Mouse (Mus musculus) liver, embryonic 14.5 days (tissue): ENCODE results near the gene Gba. TPM values are rescaled to one million over a fixed set of nuclear protein-coding genes. Genes with fewer than 3 reads are reported as not detected.

Experiments used
- ATAC-seq: fragments of 200-750 bp; cut with Nextera tagmentation; 2 replicates; pipeline ENCODE4 v1.8.0; 2017; ENCODE audit warnings: moderate number of reproducible peaks, mild to moderate bottlenecking, moderate library complexity; ENCODE audit not compliant: insufficient read depth
- DNase-seq, 3 experiments: peaks; one replicate each; pipeline ENCODE4 v3.0.0-alpha.2; 2012 to 2013; ENCODE audit warnings: low read depth in 3 of 3, low spot score in 3 of 3
- H3K27ac ChIP-seq: fragments of 300-500 bp; sonication (generic); 2 replicates; pipeline ENCODE4 v1.5.1; 2014; ENCODE audit warnings: moderate library complexity, mild to moderate bottlenecking, control low read depth, inconsistent platforms
- H3K27me3 ChIP-seq: fragments of 300-500 bp; sonication (generic); 2 replicates; pipeline ENCODE4 v1.6.1; 2014; ENCODE audit warnings: mild to moderate bottlenecking, low read length, moderate library complexity; ENCODE audit not compliant: control insufficient read depth, insufficient read depth
- H3K36me3 ChIP-seq: fragments of 300-500 bp; sonication (generic); replicated peaks from 2 replicates; pipeline ENCODE4 v1.6.1; 2014; ENCODE audit warnings: low read depth; ENCODE audit not compliant: control insufficient read depth, insufficient read depth
- H3K4me1 ChIP-seq, 2 experiments: fragments of 200-500 bp in 1 of 2; fragments of 300-500 bp in 1 of 2; sonication (generic) in 1 of 2; replicated peaks; 2 replicates each; pipeline ENCODE4 v1.6.1; 2012 to 2014; ENCODE audit warnings: antibody characterized with exemption in 1 of 2, inconsistent platforms in 1 of 2, low read length in 1 of 2; ENCODE audit not compliant: control insufficient read depth in 2 of 2, insufficient read depth in 2 of 2
- H3K4me2 ChIP-seq: fragments of 300-500 bp; sonication (generic); 2 replicates; pipeline ENCODE4 v1.6.1; 2014; ENCODE audit warnings: low read depth, mild to moderate bottlenecking, control low read depth, moderate library complexity
- H3K4me3 ChIP-seq, 2 experiments: fragments of 200-500 bp in 1 of 2; fragments of 300-500 bp in 1 of 2; sonication (generic) in 1 of 2; 2 replicates each; pipeline ENCODE4 v1.5.1; 2012 to 2014; ENCODE audit warnings: low read depth in 2 of 2, low read length in 2 of 2, mild to moderate bottlenecking in 2 of 2, control low read depth in 1 of 2, inconsistent platforms in 1 of 2, moderate library complexity in 1 of 2; ENCODE audit not compliant: insufficient read depth in 1 of 2
- H3K9ac ChIP-seq: fragments of 300-500 bp; sonication (generic); replicated peaks from 2 replicates; pipeline ENCODE4 v1.6.1; 2014; ENCODE audit warnings: mild to moderate bottlenecking, control low read depth, moderate library complexity
- H3K9me3 ChIP-seq: fragments of 300-500 bp; sonication (generic); 2 replicates; pipeline ENCODE4 v1.6.1; 2016; ENCODE audit warnings: low read length, mixed read lengths; ENCODE audit not compliant: control insufficient read depth
- CTCF ChIP-seq: IDR thresholded peaks from 2 replicates; pipeline ENCODE4 v1.5.1; 2016; ENCODE audit warnings: antibody characterized with exemption, low read depth, control low read depth
- EP300 ChIP-seq: IDR thresholded peaks from 2 replicates; pipeline ENCODE4 v1.6.1; 2016; ENCODE audit warnings: antibody characterized with exemption, low read depth
- WGBS: fragments of 180-500 bp; shearing (Covaris S2); extraction: QIAGEN DNeasy Blood & Tissue Kit; methylation state at CpG from one replicate; pipeline ENCODE4 v1.1.7; 2014; ENCODE audit not compliant: insufficient replicate concordance; 5-methylcytosine and 5-hydroxymethylcytosine counted together
- polyA plus RNA-seq, 2 experiments: library from polyadenylated mRNA; depleted of rRNA in 1 of 2; stranded (reverse) in 1 of 2; unstranded in 1 of 2; fragments of >200 nt; fragmentation: Nextera tagmentation in 1 of 2; extraction: Ambion mirVana in 1 of 2; gene quantifications; 2 replicates each; pipeline versions ENCODE4 v1.2.1 to v1.2.3; 2012 to 2014

Gene Gba
- polyA plus RNA-seq, 2 experiments: 16.5 to 21.2 TPM

DNA sequence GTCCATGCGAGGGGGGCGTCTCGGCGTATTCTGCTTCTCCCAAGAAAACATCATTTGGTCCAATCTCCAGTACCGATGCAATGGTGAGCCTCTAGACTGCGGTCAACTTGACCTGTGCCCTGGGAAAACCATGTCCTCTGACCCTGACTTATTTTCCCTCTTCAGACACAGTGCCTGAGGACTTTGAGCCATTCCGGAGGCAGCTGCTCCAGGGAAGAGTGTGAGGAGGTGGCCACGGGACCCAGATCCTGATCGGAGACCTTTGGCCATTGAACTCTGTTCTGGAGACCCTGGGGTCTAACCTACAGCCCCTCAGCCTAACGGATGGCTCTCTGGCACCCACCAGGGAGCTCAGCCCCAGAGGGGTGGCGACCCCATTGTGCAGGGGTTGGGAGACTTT is 23.6 kb downstream of the Gba start:
- no peak for ATAC-seq
- Histone ChIP-seq H3K9me3 (no peaks in the 10 kb centered on the region), H3K4me2 (no peak overlapping the region), H3K36me3 (no peaks in the 10 kb centered on the region), H3K27me3 (peaks cover 38% of the 10 kb centered on the region), H3K9ac (no peak overlapping the region), H3K4me1 (peaks cover 0 to 5% of the 10 kb centered on the region in 2 experiments; a peak in 1 of 4 replicates), H3K27ac (no peak overlapping the region), H3K4me3 (no peak overlapping the region)
- 43% methylated on average over 11 of the region's 11 CpGs for WGBS
- no peak for DNase-seq
- TF ChIP-seq CTCF (no peak), EP300 (no peak)

DNA sequence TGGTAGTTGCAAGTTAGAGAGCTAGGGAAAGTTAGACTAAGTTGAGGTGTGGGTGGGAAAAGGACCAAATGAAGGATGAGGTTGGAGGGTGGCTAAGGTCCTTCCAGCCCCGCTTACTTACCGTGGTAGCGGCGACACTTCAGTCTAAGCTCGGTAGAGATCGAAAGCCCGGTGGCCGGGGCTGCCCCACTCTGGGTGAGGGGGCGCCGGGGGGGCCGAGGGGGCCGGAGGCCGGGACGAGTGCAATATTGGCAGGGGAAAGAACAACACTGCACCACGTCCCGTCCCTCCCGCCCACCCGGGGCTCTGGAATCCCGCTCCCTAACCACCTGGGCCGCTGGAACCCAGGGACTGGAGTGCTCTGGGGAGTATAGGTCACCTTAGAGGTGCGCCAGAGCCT is 24.2 kb downstream of the Gba start, which contains the start of gene Mtx1:
Mtx1 (minus strand) TSS at position 189 of the 400 bp plus-strand sequence.
- peak; percentile 4; the same call in 1 of the 2 replicates for ATAC-seq
- Histone ChIP-seq H3K36me3 (no peaks in the 10 kb centered on the region), H3K27me3 (peaks cover 38% of the 10 kb centered on the region), H3K4me3 (peak within 1 kb of the TSS in 1 of 2 experiments; percentile 43; a peak in 3 of 4 replicates), H3K4me2 (peak within 1 kb of the TSS; percentile 62), H3K4me1 (peaks cover 0 to 5% of the 10 kb centered on the region in 2 experiments; a peak in 1 of 4 replicates), H3K27ac (no peak within 1 kb of the TSS), H3K9ac (no peak within 1 kb of the TSS), H3K9me3 (no peaks in the 10 kb centered on the region)
- no peak for DNase-seq
- TF ChIP-seq CTCF: no peak
- no peak for TF ChIP-seq EP300
- 15% methylated on average over 20 of the region's 21 CpGs for WGBS

- H3K9me3 ChIP-seq: no peaks in the 10 kb centered on the region
- H3K4me2 ChIP-seq: peak overlapping the region; percentile 62
- H3K27me3 ChIP-seq: peaks cover 38% of the 10 kb centered on the region
- 5% methylated on average over 41 of the region's 41 CpGs for WGBS
- DNase-seq (peak in 1 of 3 experiments; percentile 58), ATAC-seq (peak; percentile 27; the same call in 1 of the 2 replicates)
- no peak for TF ChIP-seq EP300
- no peak for TF ChIP-seq CTCF
- peak overlapping the region in 1 of 2 experiments; percentile 43; a peak in 3 of 4 replicates for H3K4me3 ChIP-seq
- H3K9ac ChIP-seq: no peak overlapping the region
- peaks cover 0 to 5% of the 10 kb centered on the region in 2 experiments; a peak in 1 of 4 replicates for H3K4me1 ChIP-seq
- H3K36me3 ChIP-seq: no peaks in the 10 kb centered on the region
- H3K27ac ChIP-seq: no peak overlapping the region
Measured at GRCm38 (mm10) chr3:89227307-89228179, 24.8 kb downstream of the Gba start.

DNA sequence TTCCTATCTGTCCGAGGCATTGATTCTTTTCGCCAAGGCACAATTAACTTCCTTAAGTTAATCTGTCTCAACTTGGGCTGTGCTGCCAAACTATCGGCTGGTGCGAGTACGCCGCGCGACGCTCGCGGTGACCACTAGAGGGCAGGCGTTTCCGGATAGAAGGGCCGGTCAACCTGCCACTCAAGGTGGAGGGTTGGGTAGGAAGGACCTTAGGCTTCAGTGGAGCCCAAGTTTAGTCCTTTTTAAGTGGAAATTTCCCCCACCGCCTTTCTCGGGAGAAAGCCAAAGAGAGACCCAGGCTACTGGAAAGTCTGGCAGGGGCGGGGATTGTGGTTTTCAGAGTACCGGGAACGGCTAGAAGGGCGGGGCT is 25.4 kb downstream of the Gba start:
- Histone ChIP-seq H3K9ac (peak overlapping the region; percentile 4; the same call in 1 of the 2 replicates), H3K4me2 (peak overlapping the region; percentile 62), H3K36me3 (no peaks in the 10 kb centered on the region), H3K4me1 (peaks cover 0 to 5% of the 10 kb centered on the region in 2 experiments; a peak in 1 of 4 replicates), H3K4me3 (peak overlapping the region; percentile 43 to 66), H3K27ac (no peak overlapping the region), H3K9me3 (no peaks in the 10 kb centered on the region), H3K27me3 (peaks cover 38% of the 10 kb centered on the region)
- ATAC-seq: peak; percentile 55; the same call in 1 of the 2 replicates
- peak; percentile 43 to 58 (median 53) for DNase-seq
- TF ChIP-seq CTCF (peak; percentile 98), EP300 (no peak)
- under 1% methylated on average over 20 of the region's 20 CpGs for WGBS

GRCm38 (mm10) chr3:89228836-89229235 is 26.1 kb downstream of the Gba start, which contains the start of gene Muc1:
Gene Muc1 (plus strand): TSS chr3:89229057.
- Histone ChIP-seq H3K4me1 (peaks cover 0 to 5% of the 10 kb centered on the region in 2 experiments; a peak in 1 of 4 replicates), H3K9me3 (no peaks in the 10 kb centered on the region), H3K9ac (peak within 1 kb of the TSS; percentile 4; the same call in 1 of the 2 replicates), H3K36me3 (no peaks in the 10 kb centered on the region), H3K27ac (no peak within 1 kb of the TSS), H3K4me3 (peak within 1 kb of the TSS; percentile 43 to 66), H3K4me2 (peak within 1 kb of the TSS; percentile 62), H3K27me3 (peaks cover 38% of the 10 kb centered on the region)
- DNase-seq (no peak), ATAC-seq (no peak)
- WGBS: 40% methylated on average over 10 of the region's 10 CpGs
- TF ChIP-seq CTCF (no peak), EP300 (no peak)
